Mouse (Mus musculus): Measurements from ENCODE around the gene Rnf123. TPM values are rescaled to one million over a fixed set of nuclear protein-coding genes. Genes with fewer than 3 reads are reported as not detected.

Rnf123 gene
- polyA plus RNA-seq, 1 experiment from 2014 or later = 51.6 TPM

GRCm38 (mm10) chr9:108072481-108072924, 10.6 kb downstream of the Rnf123 start:
- H3K9me3 ChIP-seq (replicated peaks) = no peaks in the 10 kb centered on the region
- no peaks in the 10 kb centered on the region for H3K4me1 ChIP-seq
- no peak overlapping the region for H3K4me3 ChIP-seq (replicated peaks)
- H3K36me3 ChIP-seq = peaks cover 23% of the 10 kb centered on the region
- no peak overlapping the region for H3K4me2 ChIP-seq
- WGBS = 78% methylated on average over 9 of the region's 9 CpGs
- no peak for ATAC-seq (ENCODE audit: low FRiP score)
- H3K9ac ChIP-seq (replicated peaks) = no peak overlapping the region
- no peaks in the 10 kb centered on the region for H3K27me3 ChIP-seq (replicated peaks)
- no peak overlapping the region for H3K27ac ChIP-seq (replicated peaks)

GRCm38 (mm10) chr9:108071801-108072200, 11.3 kb downstream of the Rnf123 start:
- Histone ChIP-seq H3K4me3 (replicated peaks) (no peak overlapping the region), H3K4me2 (no peak overlapping the region), H3K9me3 (replicated peaks) (no peaks in the 10 kb centered on the region), H3K4me1 (no peaks in the 10 kb centered on the region), H3K27ac (replicated peaks) (no peak overlapping the region), H3K36me3 (peaks cover 25% of the 10 kb centered on the region), H3K9ac (replicated peaks) (no peak overlapping the region), H3K27me3 (replicated peaks) (no peaks in the 10 kb centered on the region)
- ATAC-seq (ENCODE audit: low FRiP score) = no peak
- WGBS = 96% methylated on average over 4 of the region's 4 CpGs

GRCm38 (mm10) chr9:108069529-108069928, 13.6 kb downstream of the Rnf123 start:
- Histone ChIP-seq H3K4me2 (no peak overlapping the region), H3K36me3 (peaks cover 26% of the 10 kb centered on the region)
- 94% methylated on average over 7 of the region's 7 CpGs for WGBS

GRCm38 (mm10) chr9:108069007-108069406, 14.1 kb downstream of the Rnf123 start:
- H3K36me3 ChIP-seq = peaks cover 30% of the 10 kb centered on the region
- no peak for ATAC-seq (ENCODE audit: low FRiP score)

More at GRCm38 (mm10) chr9:108069529-108069928, 13.6 kb downstream of the Rnf123 start:
- no peak for ATAC-seq (ENCODE audit: low FRiP score)
- Histone ChIP-seq H3K9ac (replicated peaks) (no peak overlapping the region), H3K4me1 (no peaks in the 10 kb centered on the region), H3K27me3 (replicated peaks) (no peaks in the 10 kb centered on the region), H3K27ac (replicated peaks) (no peak overlapping the region), H3K4me3 (replicated peaks) (no peak overlapping the region), H3K9me3 (replicated peaks) (no peaks in the 10 kb centered on the region)

GRCm38 (mm10) chr9:108067900-108068299, 15.2 kb downstream of the Rnf123 start:
- no peaks in the 10 kb centered on the region for H3K27me3 ChIP-seq (replicated peaks)
- H3K9ac ChIP-seq (replicated peaks) = no peak overlapping the region
- no peak overlapping the region for H3K4me3 ChIP-seq (replicated peaks)
- H3K4me2 ChIP-seq = no peak overlapping the region
- H3K4me1 ChIP-seq = no peaks in the 10 kb centered on the region
- no peak overlapping the region for H3K27ac ChIP-seq (replicated peaks)
- peak; percentile 46 for ATAC-seq (ENCODE audit: low FRiP score)
- H3K9me3 ChIP-seq (replicated peaks) = no peaks in the 10 kb centered on the region
- H3K36me3 ChIP-seq = peaks cover 31% of the 10 kb centered on the region
- WGBS = 18% methylated on average over 8 of the region's 8 CpGs

More at GRCm38 (mm10) chr9:108069007-108069406, 14.1 kb downstream of the Rnf123 start:
- no peaks in the 10 kb centered on the region for H3K27me3 ChIP-seq (replicated peaks)
- no peaks in the 10 kb centered on the region for H3K4me1 ChIP-seq
- no peak overlapping the region for H3K9ac ChIP-seq (replicated peaks)
- 90% methylated on average over 9 of the region's 9 CpGs for WGBS
- no peak overlapping the region for H3K4me3 ChIP-seq (replicated peaks)
- no peak overlapping the region for H3K4me2 ChIP-seq
- H3K27ac ChIP-seq (replicated peaks) = no peak overlapping the region
- H3K9me3 ChIP-seq (replicated peaks) = no peaks in the 10 kb centered on the region

GRCm38 (mm10) chr9:108067199-108067598, 15.9 kb downstream of the Rnf123 start:
- no peaks in the 10 kb centered on the region for H3K4me1 ChIP-seq
- WGBS = 85% methylated on average over 7 of the region's 7 CpGs

GRCm38 (mm10) chr9:108065491-108066011, 17.6 kb downstream of the Rnf123 start:
- no peak overlapping the region for H3K27ac ChIP-seq (replicated peaks)
- 48% methylated on average over 5 of the region's 5 CpGs for WGBS
- no peaks in the 10 kb centered on the region for H3K4me1 ChIP-seq
- H3K36me3 ChIP-seq = peaks cover 29% of the 10 kb centered on the region
- ATAC-seq (ENCODE audit: low FRiP score) = no peak
- H3K9me3 ChIP-seq (replicated peaks) = no peaks in the 10 kb centered on the region
- no peak overlapping the region for H3K9ac ChIP-seq (replicated peaks)
- H3K4me2 ChIP-seq = no peak overlapping the region
- no peaks in the 10 kb centered on the region for H3K27me3 ChIP-seq (replicated peaks)
- no peak overlapping the region for H3K4me3 ChIP-seq (replicated peaks)

More at GRCm38 (mm10) chr9:108067199-108067598, 15.9 kb downstream of the Rnf123 start:
- Histone ChIP-seq H3K27me3 (replicated peaks) (no peaks in the 10 kb centered on the region), H3K9ac (replicated peaks) (no peak overlapping the region), H3K4me2 (no peak overlapping the region), H3K4me3 (replicated peaks) (no peak overlapping the region), H3K9me3 (replicated peaks) (no peaks in the 10 kb centered on the region), H3K36me3 (peaks cover 31% of the 10 kb centered on the region), H3K27ac (replicated peaks) (no peak overlapping the region)
- ATAC-seq (ENCODE audit: low FRiP score) = no peak

GRCm38 (mm10) chr9:108063361-108063760, 19.8 kb downstream of the Rnf123 start:
- Histone ChIP-seq H3K4me2 (no peak overlapping the region), H3K9me3 (replicated peaks) (no peaks in the 10 kb centered on the region), H3K27ac (replicated peaks) (no peak overlapping the region), H3K27me3 (replicated peaks) (no peaks in the 10 kb centered on the region), H3K4me3 (replicated peaks) (no peak overlapping the region), H3K9ac (replicated peaks) (no peak overlapping the region), H3K36me3 (peaks cover 39% of the 10 kb centered on the region), H3K4me1 (no peaks in the 10 kb centered on the region)
- ATAC-seq (ENCODE audit: low FRiP score) = no peak
- 91% methylated on average over 12 of the region's 12 CpGs for WGBS

- ATAC-seq (ENCODE audit: low FRiP score) = no peak
- H3K9me3 ChIP-seq (replicated peaks) = no peaks in the 10 kb centered on the region
- H3K27me3 ChIP-seq (replicated peaks) = no peaks in the 10 kb centered on the region
- H3K4me2 ChIP-seq = no peak overlapping the region
- no peak overlapping the region for H3K4me3 ChIP-seq (replicated peaks)
- H3K9ac ChIP-seq (replicated peaks) = no peak overlapping the region
- WGBS = 79% methylated on average over 3 of the region's 3 CpGs
- H3K36me3 ChIP-seq = peaks cover 49% of the 10 kb centered on the region
- no peaks in the 10 kb centered on the region for H3K4me1 ChIP-seq
- no peak overlapping the region for H3K27ac ChIP-seq (replicated peaks)
Measured at GRCm38 (mm10) chr9:108062142-108062541, 21.0 kb downstream of the Rnf123 start.

GRCm38 (mm10) chr9:108058291-108058690, 24.9 kb downstream of the Rnf123 start:
- Histone ChIP-seq H3K27me3 (replicated peaks) (no peaks in the 10 kb centered on the region), H3K36me3 (peaks cover 76% of the 10 kb centered on the region), H3K4me1 (peaks cover 2% of the 10 kb centered on the region), H3K27ac (replicated peaks) (no peak overlapping the region), H3K9me3 (replicated peaks) (no peaks in the 10 kb centered on the region), H3K4me3 (replicated peaks) (no peak overlapping the region), H3K4me2 (no peak overlapping the region), H3K9ac (replicated peaks) (no peak overlapping the region)
- no peak for ATAC-seq (ENCODE audit: low FRiP score)
- WGBS = 96% methylated on average over 9 of the region's 9 CpGs

- ATAC-seq (ENCODE audit: low FRiP score) = no peak
- Histone ChIP-seq H3K36me3 (peaks cover 76% of the 10 kb centered on the region), H3K27me3 (replicated peaks) (no peaks in the 10 kb centered on the region), H3K4me1 (peaks cover 13% of the 10 kb centered on the region), H3K4me2 (no peak overlapping the region), H3K4me3 (replicated peaks) (no peak overlapping the region), H3K27ac (replicated peaks) (no peak overlapping the region), H3K9me3 (replicated peaks) (no peaks in the 10 kb centered on the region), H3K9ac (replicated peaks) (no peak overlapping the region)
- 97% methylated on average over 5 of the region's 5 CpGs for WGBS
Measured at GRCm38 (mm10) chr9:108057262-108057562, 25.9 kb downstream of the Rnf123 start.

GRCm38 (mm10) chr9:108056361-108057261, 26.5 kb downstream of the Rnf123 start:
- no peak overlapping the region for H3K4me3 ChIP-seq (replicated peaks)
- no peaks in the 10 kb centered on the region for H3K27me3 ChIP-seq (replicated peaks)
- no peaks in the 10 kb centered on the region for H3K9me3 ChIP-seq (replicated peaks)
- H3K27ac ChIP-seq (replicated peaks) = no peak overlapping the region
- H3K9ac ChIP-seq (replicated peaks) = no peak overlapping the region
- H3K36me3 ChIP-seq = peaks cover 77% of the 10 kb centered on the region
- WGBS = 82% methylated on average over 28 of the region's 28 CpGs
- ATAC-seq (ENCODE audit: low FRiP score) = no peak
- peaks cover 15% of the 10 kb centered on the region for H3K4me1 ChIP-seq
- H3K4me2 ChIP-seq = no peak overlapping the region

Measured in neural tube, embryonic 15.5 days (tissue).